Mouse (Mus musculus) MEL (cell line): ENCODE measurements around the gene Cenpi.
"Not testable (repeated sequence)": the region's sequence is repeated elsewhere in the genome, so short reads cannot be mapped to it uniquely, and the experiment has no call there.

Experiments
- CTCF ChIP-seq, 3 experiments: IDR thresholded peaks in 2 of 3; conservative IDR thresholded peaks in 1 of 3; 2 replicates each; pipeline ENCODE4 v1.5.1; 2011 to 2012; ENCODE audit warnings: low read length in 3 of 3, low read depth in 2 of 3, mild to moderate bottlenecking in 2 of 3, improper control_type of control experiment in 1 of 3, inconsistent platforms in 1 of 3, mixed read lengths in 1 of 3, moderate library complexity in 1 of 3; ENCODE audit not compliant: control insufficient read depth in 1 of 3, insufficient read depth in 1 of 3, poor library complexity in 1 of 3, severe bottlenecking in 1 of 3
- EP300 ChIP-seq, 2 experiments: IDR thresholded peaks; 2 replicates each; pipeline ENCODE4 v1.6.1; 2011; ENCODE audit warnings: improper control_type of control experiment in 2 of 2, low read length in 2 of 2, low read depth in 1 of 2, mild to moderate bottlenecking in 1 of 2
- GATA1 ChIP-seq: IDR thresholded peaks from 2 replicates; pipeline ENCODE4 v1.6.1; 2011; ENCODE audit warnings: low read depth, low read length, improper control_type of control experiment
- MAZ ChIP-seq: IDR thresholded peaks from 2 replicates; pipeline ENCODE4 v1.6.1; 2012; ENCODE audit warnings: low read depth, mild to moderate bottlenecking, inconsistent platforms, low read length, improper control_type of control experiment
- POLR2A ChIP-seq, 2 experiments: IDR thresholded peaks; 2 replicates each; pipeline ENCODE4 v1.6.1; 2011 to 2012; ENCODE audit warnings: low read length in 2 of 2, mild to moderate bottlenecking in 2 of 2, control low read depth in 1 of 2, improper control_type of control experiment in 1 of 2, low read depth in 1 of 2, moderate library complexity in 1 of 2; ENCODE audit not compliant: control insufficient read depth in 1 of 2, insufficient read depth in 1 of 2, poor library complexity in 1 of 2
- POLR2AphosphoS2 ChIP-seq: IDR thresholded peaks from 2 replicates; pipeline ENCODE4 v1.6.1; 2011; ENCODE audit warnings: low read length, improper control_type of control experiment
- ZC3H11A ChIP-seq: IDR thresholded peaks from 2 replicates; pipeline ENCODE4 v1.6.1; 2012; ENCODE audit warnings: low read depth, mild to moderate bottlenecking, inconsistent platforms, low read length, improper control_type of control experiment
- ZNF384 ChIP-seq: IDR thresholded peaks from 2 replicates; pipeline ENCODE4 v1.6.1; 2012; ENCODE audit warnings: low read depth, mild to moderate bottlenecking, inconsistent platforms, low read length, improper control_type of control experiment

DNA sequence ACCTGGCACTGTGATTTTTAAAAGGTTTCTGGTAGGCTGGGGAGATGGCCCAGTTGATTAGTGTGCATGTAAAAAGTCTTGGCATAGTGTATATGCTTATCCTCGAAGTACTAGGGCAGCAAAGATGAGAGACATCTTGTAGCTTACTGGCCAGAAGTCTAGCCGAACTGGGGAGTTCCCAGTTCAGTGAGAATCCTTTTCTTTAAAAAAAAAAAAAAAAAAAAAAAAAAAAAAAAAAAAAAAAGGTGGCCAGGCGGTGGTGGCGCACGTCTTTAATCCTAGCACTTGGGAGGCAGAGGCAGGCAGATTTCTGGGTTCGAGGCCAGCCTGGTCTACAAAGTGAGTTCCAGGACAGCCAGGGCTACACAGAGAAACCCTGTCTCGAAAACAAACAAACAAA, 3.3 kb downstream of the Cenpi start:
- not testable (repeated sequence) for TF ChIP-seq GATA1; CTCF (IDR thresholded peaks at IDR 0.05 in 2 of 3, conservative IDR thresholded peaks at IDR 0.05 in 1 of 3; ENCODE audit: control insufficient read depth in 1 of 3, insufficient read depth in 1 of 3, low read depth in 2 of 3, low read length in 3 of 3, poor library complexity in 1 of 3, severe bottlenecking in 1 of 3); POLR2A (IDR thresholded peaks at IDR 0.05; ENCODE audit: control insufficient read depth in 1 of 2, insufficient read depth in 1 of 2, low read depth in 1 of 2, low read length in 2 of 2, poor library complexity in 1 of 2); POLR2AphosphoS2; MAZ; EP300 (IDR thresholded peaks at IDR 0.05; ENCODE audit: low read depth in 1 of 2, low read length in 2 of 2); ZC3H11A
- peak; percentile 73 for TF ChIP-seq ZNF384
